Mouse (Mus musculus) CH12.LX (cell line): ENCODE results near the gene Tnpo2.

Source experiments
- CTCF ChIP-seq, 2 experiments: IDR thresholded peaks in 1 of 2; conservative IDR thresholded peaks in 1 of 2; 2 replicates each; pipeline ENCODE4 v1.5.1; 2011 to 2012; ENCODE audit warnings: low read depth in 2 of 2, low read length in 2 of 2, improper control_type of control experiment in 1 of 2, inconsistent platforms in 1 of 2, mild to moderate bottlenecking in 1 of 2, moderate library complexity in 1 of 2
- EP300 ChIP-seq: IDR thresholded peaks from 2 replicates; pipeline ENCODE4 v1.6.1; 2011; ENCODE audit warnings: low read length, improper control_type of control experiment
- ZNF384 ChIP-seq: IDR thresholded peaks from 2 replicates; pipeline ENCODE4 v1.6.1; 2012; ENCODE audit warnings: low read depth, low read length, improper control_type of control experiment, inconsistent platforms

DNA sequence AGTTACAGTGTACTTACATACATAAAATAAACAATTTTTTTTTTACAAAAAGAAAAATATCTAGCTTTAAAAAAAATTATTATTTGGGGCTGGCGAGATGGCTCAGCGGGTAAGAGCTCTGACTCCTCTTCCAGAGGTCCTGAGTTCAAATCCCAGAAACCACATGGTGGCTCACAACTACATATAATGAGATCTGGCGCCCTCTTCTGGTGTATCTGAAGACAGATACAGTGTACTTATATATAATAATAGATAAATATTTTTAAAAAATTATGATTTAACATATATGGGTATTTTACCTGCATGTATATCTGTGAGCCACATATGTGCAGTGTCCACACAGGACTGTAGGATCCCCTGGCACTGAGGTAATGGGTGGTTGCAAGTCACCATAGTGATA, 49.5 kb downstream of the Tnpo2 start:
- TF ChIP-seq CTCF (conservative IDR thresholded peaks at IDR 0.05 in 1 of 2, IDR thresholded peaks at IDR 0.05 in 1 of 2; ENCODE audit: low read depth in 2 of 2, low read length in 2 of 2), result peak in 1 of 2 experiments; percentile 45; a peak in 2 of 4 replicates
- no peak for TF ChIP-seq ZNF384
- TF ChIP-seq EP300, result no peak
